Mouse (Mus musculus): ENCODE results near the gene Klri1. TPM values are rescaled to one million over a fixed set of nuclear protein-coding genes. Genes with fewer than 3 reads are reported as not detected.
"Not testable (repeated sequence)": the region's sequence is repeated elsewhere in the genome, so short reads cannot be mapped to it uniquely, and the experiment has no call there.

Klri1 gene
- polyA plus RNA-seq, 1 experiment from 2014 or later, result not detected

GRCm38 (mm10) chr6:129713566-129713965 lies 3.4 kb downstream of the Klri1 start:
- WGBS, result 43% methylated on average over 1 of the region's 1 CpGs
- Histone ChIP-seq H3K4me1 (ENCODE audit: control insufficient read depth, insufficient read depth, low read length) (no peaks in the 10 kb centered on the region), H3K4me2 (ENCODE audit: low read length) (no peak overlapping the region), H3K36me3 (ENCODE audit: control insufficient read depth, insufficient read depth, low read length) (no peaks in the 10 kb centered on the region), H3K27me3 (ENCODE audit: control insufficient read depth, insufficient read depth, low read length) (no peaks in the 10 kb centered on the region), H3K4me3 (replicated peaks; ENCODE audit: low read depth, low read length) (no peak overlapping the region), H3K9ac (replicated peaks; ENCODE audit: low read length) (no peak overlapping the region), H3K27ac (replicated peaks; ENCODE audit: low read depth, low read length) (no peak overlapping the region), H3K9me3 (ENCODE audit: control insufficient read depth, low read length) (no peaks in the 10 kb centered on the region)
- DNase-seq (no peak), ATAC-seq (ENCODE audit: low FRiP score, low TSS enrichment) (no peak)

- not testable (repeated sequence) for H3K4me3 ChIP-seq (replicated peaks; ENCODE audit: low read depth, low read length); DNase-seq; H3K9me3 ChIP-seq (ENCODE audit: control insufficient read depth, low read length); H3K36me3 ChIP-seq (ENCODE audit: control insufficient read depth, insufficient read depth, low read length); H3K27ac ChIP-seq (replicated peaks; ENCODE audit: low read depth, low read length); ATAC-seq (ENCODE audit: low FRiP score, low TSS enrichment); H3K9ac ChIP-seq (replicated peaks; ENCODE audit: low read length); H3K4me2 ChIP-seq (ENCODE audit: low read length); H3K27me3 ChIP-seq (ENCODE audit: control insufficient read depth, insufficient read depth, low read length); H3K4me1 ChIP-seq (ENCODE audit: control insufficient read depth, insufficient read depth, low read length)
- WGBS, result 89% methylated on average over 10 of the region's 10 CpGs
Observed at GRCm38 (mm10) chr6:129691436-129691835, 25.5 kb downstream of the Klri1 start.

- Histone ChIP-seq H3K27me3 (ENCODE audit: control insufficient read depth, insufficient read depth, low read length) (no peaks in the 10 kb centered on the region), H3K4me3 (replicated peaks; ENCODE audit: low read depth, low read length) (no peak overlapping the region), H3K4me2 (ENCODE audit: low read length) (no peak overlapping the region), H3K4me1 (ENCODE audit: control insufficient read depth, insufficient read depth, low read length) (no peaks in the 10 kb centered on the region), H3K9ac (replicated peaks; ENCODE audit: low read length) (no peak overlapping the region), H3K36me3 (ENCODE audit: control insufficient read depth, insufficient read depth, low read length) (no peaks in the 10 kb centered on the region), H3K9me3 (ENCODE audit: control insufficient read depth, low read length) (no peaks in the 10 kb centered on the region; the same call in 1 of the 2 replicates), H3K27ac (replicated peaks; ENCODE audit: low read depth, low read length) (no peak overlapping the region)
- no peak for ATAC-seq (ENCODE audit: low FRiP score, low TSS enrichment)
- DNase-seq, result peak; percentile 0
- WGBS, result 73% methylated on average over 1 of the region's 1 CpGs
Observed at GRCm38 (mm10) chr6:129680379-129680778, 36.6 kb downstream of the Klri1 start.

- H3K4me3 ChIP-seq (replicated peaks; ENCODE audit: low read depth, low read length), result no peak within 1 kb of the TSS
- H3K27me3 ChIP-seq (ENCODE audit: control insufficient read depth, insufficient read depth, low read length), result no peaks in the 10 kb centered on the region
- H3K4me2 ChIP-seq (ENCODE audit: low read length), result no peak within 1 kb of the TSS
- 88% methylated on average over 3 of the region's 3 CpGs for WGBS
- no peaks in the 10 kb centered on the region for H3K9me3 ChIP-seq (ENCODE audit: control insufficient read depth, low read length)
- no peaks in the 10 kb centered on the region for H3K4me1 ChIP-seq (ENCODE audit: control insufficient read depth, insufficient read depth, low read length)
- DNase-seq (no peak), ATAC-seq (ENCODE audit: low FRiP score, low TSS enrichment) (no peak)
- H3K36me3 ChIP-seq (ENCODE audit: control insufficient read depth, insufficient read depth, low read length), result no peaks in the 10 kb centered on the region
- no peak within 1 kb of the TSS for H3K9ac ChIP-seq (replicated peaks; ENCODE audit: low read length)
- no peak within 1 kb of the TSS for H3K27ac ChIP-seq (replicated peaks; ENCODE audit: low read depth, low read length)
Observed at GRCm38 (mm10) chr6:129678873-129679272, 38.1 kb downstream of the Klri1 start, which contains the start of gene Klrc1. Klrc1 (minus strand) TSS chr6:129678973.

GRCm38 (mm10) chr6:129661301-129661700 lies 55.6 kb downstream of the Klri1 start:
- H3K4me1 ChIP-seq (ENCODE audit: control insufficient read depth, insufficient read depth, low read length); H3K9me3 ChIP-seq (ENCODE audit: control insufficient read depth, low read length); H3K4me3 ChIP-seq (replicated peaks; ENCODE audit: low read depth, low read length); H3K27ac ChIP-seq (replicated peaks; ENCODE audit: low read depth, low read length); ATAC-seq (ENCODE audit: low FRiP score, low TSS enrichment); H3K4me2 ChIP-seq (ENCODE audit: low read length); H3K9ac ChIP-seq (replicated peaks; ENCODE audit: low read length); H3K27me3 ChIP-seq (ENCODE audit: control insufficient read depth, insufficient read depth, low read length); H3K36me3 ChIP-seq (ENCODE audit: control insufficient read depth, insufficient read depth, low read length); DNase-seq: not testable (repeated sequence)
- 80% methylated on average over 1 of the region's 3 CpGs for WGBS

GRCm38 (mm10) chr6:129660589-129660988 lies 56.3 kb downstream of the Klri1 start, which contains the start of gene Klrc2:
Klrc2 (minus strand) TSS chr6:129660689.
- not testable (repeated sequence) for ATAC-seq (ENCODE audit: low FRiP score, low TSS enrichment)

More at GRCm38 (mm10) chr6:129660589-129660988, 56.3 kb downstream of the Klri1 start, which contains the start of gene Klrc2:
- DNase-seq; H3K4me1 ChIP-seq (ENCODE audit: control insufficient read depth, insufficient read depth, low read length); H3K27me3 ChIP-seq (ENCODE audit: control insufficient read depth, insufficient read depth, low read length); H3K27ac ChIP-seq (replicated peaks; ENCODE audit: low read depth, low read length); H3K9ac ChIP-seq (replicated peaks; ENCODE audit: low read length); H3K4me3 ChIP-seq (replicated peaks; ENCODE audit: low read depth, low read length); H3K9me3 ChIP-seq (ENCODE audit: control insufficient read depth, low read length); H3K36me3 ChIP-seq (ENCODE audit: control insufficient read depth, insufficient read depth, low read length); H3K4me2 ChIP-seq (ENCODE audit: low read length): not testable (repeated sequence)
- WGBS, result 74% methylated on average over 4 of the region's 4 CpGs

Small RNA genes within 50 kb of the gene (microRNA-seq; reads per million reads assigned to microRNA genes)
- not detected for gene Mir680-1

Other genes with a start within 250 kb of the Klri1 start
- gene Olr1, start 210.0 kb downstream of the Klri1 start, polyA plus RNA-seq (2014; fragmentation: Nextera tagmentation; extraction: Ambion mirVana), result not detected in 2 replicates
- not detected in 2 replicates for gene Tmem52b, start 204.6 kb downstream of the Klri1 start, polyA plus RNA-seq (2014; fragmentation: Nextera tagmentation; extraction: Ambion mirVana)
- gene Gabarapl1, start 184.0 kb downstream of the Klri1 start, polyA plus RNA-seq (2014; fragmentation: Nextera tagmentation; extraction: Ambion mirVana), result 72.0 and 102 TPM in 2 replicates
- 0.12 TPM in 1 of 2 replicates, not detected in the other for gene Klre1, start 139.2 kb downstream of the Klri1 start, polyA plus RNA-seq (2014; fragmentation: Nextera tagmentation; extraction: Ambion mirVana)
- not detected in 2 replicates for gene Klrd1, start 125.3 kb downstream of the Klri1 start, polyA plus RNA-seq (2014; fragmentation: Nextera tagmentation; extraction: Ambion mirVana)
- 0.19 and 0.21 TPM in 2 replicates for gene Klrk1, start 93.3 kb downstream of the Klri1 start, polyA plus RNA-seq (2014; fragmentation: Nextera tagmentation; extraction: Ambion mirVana)
- gene Klrc3, start 73.8 kb downstream of the Klri1 start, polyA plus RNA-seq (2014; fragmentation: Nextera tagmentation; extraction: Ambion mirVana), result not detected in 2 replicates
- not detected in 2 replicates for gene Klrc2, start 56.4 kb downstream of the Klri1 start, polyA plus RNA-seq (2014; fragmentation: Nextera tagmentation; extraction: Ambion mirVana)
- not detected in 2 replicates for gene Klrc1, start 38.2 kb downstream of the Klri1 start, polyA plus RNA-seq (2014; fragmentation: Nextera tagmentation; extraction: Ambion mirVana)
- not detected in 2 replicates for gene Klri2, start 23.4 kb upstream of the Klri1 start, polyA plus RNA-seq (2014; fragmentation: Nextera tagmentation; extraction: Ambion mirVana)
- gene Gm156, start 67.1 kb upstream of the Klri1 start, polyA plus RNA-seq (2014; fragmentation: Nextera tagmentation; extraction: Ambion mirVana), result not detected in 2 replicates
- gene Gm17631, start 145.5 kb upstream of the Klri1 start, polyA plus RNA-seq (2014; fragmentation: Nextera tagmentation; extraction: Ambion mirVana), result not detected in 2 replicates
- not detected in 2 replicates for gene Klra17, start 159.5 kb upstream of the Klri1 start, polyA plus RNA-seq (2014; fragmentation: Nextera tagmentation; extraction: Ambion mirVana)
- gene Klra5, start 200.5 kb upstream of the Klri1 start, polyA plus RNA-seq (2014; fragmentation: Nextera tagmentation; extraction: Ambion mirVana), result not detected in 2 replicates

All from midbrain, embryonic 14.5 days (tissue).